Mouse (Mus musculus) induced T-regulatory cell, adult 2 months (primary cell): ENCODE results near the gene Pcare.

ENCODE experiments used
- DNase-seq: peaks from one replicate; pipeline ENCODE4 v3.0.0-alpha.2; 2012; ENCODE audit warnings: low read depth

Pcare gene

DNA sequence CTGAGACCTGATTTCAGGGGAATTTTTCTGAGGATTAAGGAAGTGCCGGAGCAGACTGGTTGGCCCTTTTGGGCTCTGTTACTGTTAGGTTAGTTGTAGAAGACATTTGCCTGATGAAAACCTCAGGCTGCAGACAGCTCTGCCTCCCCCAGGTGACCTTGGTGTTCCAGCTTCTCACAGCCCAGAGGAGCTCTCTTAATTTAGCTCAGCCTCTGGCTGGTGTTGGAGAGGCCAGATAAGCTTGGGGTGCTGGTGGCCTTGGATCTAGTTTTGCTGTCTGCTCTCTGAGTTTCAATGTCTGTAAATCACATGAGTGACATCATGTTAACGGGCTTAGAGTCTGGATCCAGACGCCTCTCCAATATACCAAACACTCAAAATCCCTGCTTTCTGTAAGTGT, 31.7 kb downstream of the Pcare start:
- DNase-seq: no peak

DNA sequence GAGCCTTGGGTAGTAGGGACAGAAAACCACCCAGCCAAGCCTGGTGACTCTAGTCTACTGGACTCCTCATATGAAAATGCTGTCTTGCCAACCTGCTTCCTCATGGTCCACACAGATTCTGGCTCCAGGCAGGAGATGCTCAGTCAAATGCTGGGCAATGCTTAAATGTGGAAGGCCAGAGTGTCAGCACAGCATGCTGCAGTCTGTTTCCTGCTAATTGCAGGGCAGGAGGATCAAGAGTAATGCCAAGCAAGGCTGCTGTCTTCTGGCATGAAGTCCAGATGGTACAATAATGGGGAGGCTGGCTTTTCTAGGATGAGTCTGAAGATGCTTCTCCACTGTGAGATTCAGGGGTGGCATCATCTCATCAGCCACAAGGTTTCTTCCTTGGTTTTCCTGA, 32.3 kb downstream of the Pcare start:
- DNase-seq: no peak

DNA sequence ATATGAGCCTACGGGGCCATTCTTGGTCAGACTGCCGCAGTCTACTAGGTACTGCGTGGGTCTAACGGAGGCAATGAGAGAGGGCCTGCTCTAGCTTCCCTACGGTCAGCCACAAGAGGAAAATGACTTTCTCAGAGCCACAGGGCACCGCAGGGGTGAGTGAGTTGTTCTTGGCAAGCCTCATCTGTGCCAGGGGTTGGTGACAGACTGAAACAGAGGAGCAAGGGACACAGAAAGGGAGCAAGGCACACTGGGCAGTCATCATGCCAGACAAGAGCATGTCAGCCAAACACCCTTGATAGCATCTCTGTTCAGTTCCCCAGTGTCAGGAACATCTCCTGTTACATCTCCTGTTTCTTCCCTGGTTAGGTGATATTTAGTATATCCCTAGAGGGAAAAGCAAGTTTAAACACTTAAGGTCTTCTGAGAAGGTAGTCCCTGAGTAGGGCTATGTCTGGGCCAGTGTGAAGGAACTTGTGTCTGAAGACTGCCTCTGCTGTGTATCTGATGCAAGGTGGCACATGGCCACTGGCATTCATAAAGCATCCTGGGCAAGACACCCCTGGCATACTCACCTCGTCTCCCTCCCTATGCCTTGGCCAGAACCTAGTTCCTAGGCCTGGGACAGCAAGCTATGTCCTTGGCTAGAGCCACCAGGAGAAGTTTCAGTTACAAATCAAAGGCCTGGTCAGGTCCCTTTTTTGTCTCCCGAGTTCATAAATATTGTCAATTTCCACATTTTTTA, 34.6 kb downstream of the Pcare start:
- no peak for DNase-seq

DNA sequence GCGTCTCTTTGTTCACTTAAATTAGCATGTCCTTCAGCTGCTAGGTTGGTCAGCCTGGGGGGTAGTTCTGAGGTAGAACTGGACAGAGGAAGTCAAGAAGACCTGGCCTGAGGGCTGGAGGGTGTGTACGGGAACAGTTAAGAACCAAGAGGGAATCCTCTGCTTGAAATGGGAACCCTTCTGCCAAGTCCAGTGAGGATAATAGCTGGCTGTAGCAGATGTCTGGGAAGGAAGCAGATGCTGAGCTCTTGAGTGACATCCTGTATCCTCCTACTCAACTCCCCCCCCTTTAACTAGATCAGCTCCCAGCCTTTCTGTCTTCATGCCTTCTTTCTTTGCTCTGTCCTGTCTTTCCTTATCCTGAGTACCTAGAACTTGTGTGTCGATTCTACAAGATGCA, 37.7 kb downstream of the Pcare start:
- DNase-seq: no peak

DNA sequence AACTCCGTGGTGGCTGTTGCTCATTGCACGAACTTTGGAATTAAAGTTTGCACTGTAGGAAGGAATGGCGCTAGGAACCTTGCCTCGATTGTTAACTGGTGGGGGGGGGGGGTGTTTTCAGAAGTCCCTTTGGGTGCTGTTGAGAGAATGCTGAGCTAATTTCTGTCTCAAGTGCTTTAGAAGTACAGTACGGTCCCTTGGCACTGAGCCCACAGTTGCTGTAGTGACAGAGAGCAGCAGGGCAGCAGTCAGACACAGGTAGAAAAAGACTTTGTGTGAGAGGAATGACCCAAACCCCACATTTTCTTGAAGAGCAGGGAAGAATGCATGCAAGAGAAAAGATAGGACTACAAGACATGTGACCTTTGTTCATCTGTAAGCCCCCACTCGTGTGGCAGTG, 40.4 kb downstream of the Pcare start:
- DNase-seq: no peak

DNA sequence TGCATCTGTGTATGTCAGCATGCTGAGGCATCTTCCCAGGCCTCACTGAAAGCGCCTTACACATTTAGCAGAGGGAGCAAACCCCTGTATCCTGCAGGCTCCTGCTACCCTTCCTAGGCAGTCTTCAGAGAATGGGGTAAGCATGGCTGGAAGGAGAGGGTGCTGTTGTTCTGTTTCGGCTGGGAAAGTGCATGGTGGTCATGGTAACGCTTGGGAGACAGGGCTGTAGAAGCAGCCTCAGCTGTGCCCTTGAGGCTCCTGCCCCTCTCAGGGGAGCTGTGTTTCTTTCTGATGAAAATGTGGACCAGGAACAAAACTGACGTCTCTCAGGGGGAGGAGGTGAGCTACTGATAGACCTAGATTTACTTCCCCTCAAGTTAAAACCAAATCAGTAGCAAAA, 45.0 kb downstream of the Pcare start:
- DNase-seq: no peak

DNA sequence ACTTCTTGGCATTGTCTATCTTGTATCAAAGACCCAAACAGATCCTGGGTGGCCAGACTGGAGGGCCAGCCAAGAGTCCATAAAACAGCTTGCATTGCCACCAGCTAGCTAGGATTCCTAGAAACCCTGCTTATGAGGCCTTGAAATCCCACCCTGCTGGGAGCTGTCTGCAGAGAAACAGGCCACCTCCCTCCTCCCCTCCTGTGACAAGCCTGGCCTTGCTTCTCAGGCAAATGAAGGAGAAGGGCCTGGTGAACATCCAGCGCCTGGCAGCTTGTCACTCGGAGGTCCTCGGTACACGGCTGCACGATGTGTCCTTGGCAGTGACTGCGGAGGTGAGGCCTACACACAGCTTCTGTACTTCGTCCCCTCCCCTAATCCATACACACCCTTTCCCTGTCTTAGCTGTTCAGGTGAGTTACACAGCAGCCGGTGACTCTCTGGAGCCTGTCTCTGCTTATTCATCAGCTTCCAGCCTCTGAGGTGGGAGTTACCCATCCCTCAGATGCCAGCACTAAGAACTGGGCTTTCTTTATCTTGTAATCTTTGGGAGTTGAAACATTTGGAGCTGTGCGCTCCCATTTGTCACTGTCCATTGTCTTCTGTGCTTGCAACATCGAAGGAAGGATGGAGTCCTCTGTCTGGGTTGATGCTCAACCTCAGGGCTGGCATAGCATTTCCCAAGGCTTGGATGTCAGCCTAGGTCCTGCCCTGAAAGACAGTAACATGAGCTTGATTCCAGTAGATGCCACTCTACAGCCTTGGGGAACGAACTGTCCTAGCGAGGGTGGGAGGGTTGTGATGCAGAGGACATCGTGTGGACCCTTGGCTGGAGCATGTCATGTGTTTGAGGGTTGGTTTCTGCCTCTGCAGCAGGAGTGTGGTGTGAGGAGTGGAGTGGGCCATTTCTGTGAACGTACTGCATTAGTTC, 46.9 kb downstream of the Pcare start:
- no peak for DNase-seq

DNA sequence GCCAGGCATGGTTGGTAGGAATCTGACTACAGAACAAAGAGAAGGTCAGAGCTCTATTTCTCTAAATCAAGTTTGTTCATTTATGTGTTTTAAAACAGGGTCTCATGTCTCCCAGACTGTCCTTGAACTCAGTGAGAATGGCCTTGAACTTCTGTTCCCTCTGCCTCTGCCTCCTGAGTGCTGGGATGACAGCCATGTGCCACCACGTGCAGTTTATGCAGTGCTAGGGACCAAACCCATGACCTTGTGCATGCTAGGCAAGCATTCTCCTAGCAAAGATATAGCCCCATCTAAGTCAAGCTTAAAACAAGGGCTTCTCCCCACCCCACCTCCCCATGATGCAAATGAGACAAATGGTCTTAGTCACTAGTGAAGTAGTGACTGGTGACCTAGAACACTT, 47.6 kb downstream of the Pcare start:
- no peak for DNase-seq

DNA sequence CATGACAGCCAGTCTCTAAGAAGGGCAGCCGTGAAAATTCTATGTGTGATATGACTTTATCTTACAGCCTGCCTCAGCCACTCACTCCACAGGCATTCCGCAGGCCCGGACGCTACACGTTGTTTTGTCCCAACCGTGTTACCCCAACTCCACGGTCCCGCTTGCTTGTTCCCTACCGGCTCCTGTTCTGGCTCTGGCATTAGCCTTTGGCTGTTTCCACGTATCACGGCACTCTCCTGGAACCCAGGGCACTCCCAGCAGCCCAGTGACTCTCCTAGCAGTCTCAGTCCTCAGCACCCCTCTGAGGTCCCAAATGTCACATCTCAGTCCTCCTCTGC, 54.1 kb downstream of the Pcare start:
- no peak for DNase-seq

DNA sequence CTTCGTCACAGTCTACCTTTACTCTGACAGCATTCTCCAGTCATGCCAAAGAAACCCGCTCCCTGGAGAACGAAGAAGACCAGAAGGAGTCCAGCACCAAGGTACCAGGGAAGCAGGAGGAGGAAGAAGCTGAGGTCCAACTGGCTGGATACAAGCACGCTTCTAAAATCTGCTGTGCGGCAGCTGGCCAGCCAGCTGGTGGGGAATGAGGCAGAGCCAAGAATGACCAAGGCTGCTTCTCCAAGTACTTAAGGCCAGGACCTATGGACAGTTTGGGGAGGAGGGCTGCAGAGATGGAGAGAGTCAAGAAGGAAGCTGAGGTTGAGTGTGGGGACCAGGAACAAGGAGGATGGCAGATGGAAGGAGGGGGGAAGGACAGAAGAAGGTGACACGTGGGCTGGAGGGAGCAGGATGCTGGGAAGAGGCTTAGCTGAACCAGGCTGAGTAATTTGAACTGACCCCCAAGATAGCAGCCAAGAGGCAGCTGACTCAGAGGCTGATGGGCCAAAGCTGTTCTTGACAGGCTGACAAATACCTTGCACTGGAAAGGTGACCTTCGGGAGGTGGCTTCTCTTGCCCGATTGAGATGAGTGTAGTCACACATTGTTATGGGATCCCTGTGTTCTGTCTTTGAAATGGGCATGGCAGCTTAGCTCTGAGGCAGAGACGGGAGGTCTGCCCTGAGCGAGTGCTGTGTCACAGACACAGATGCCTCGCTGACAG, 54.6 kb downstream of the Pcare start:
- no peak for DNase-seq

DNA sequence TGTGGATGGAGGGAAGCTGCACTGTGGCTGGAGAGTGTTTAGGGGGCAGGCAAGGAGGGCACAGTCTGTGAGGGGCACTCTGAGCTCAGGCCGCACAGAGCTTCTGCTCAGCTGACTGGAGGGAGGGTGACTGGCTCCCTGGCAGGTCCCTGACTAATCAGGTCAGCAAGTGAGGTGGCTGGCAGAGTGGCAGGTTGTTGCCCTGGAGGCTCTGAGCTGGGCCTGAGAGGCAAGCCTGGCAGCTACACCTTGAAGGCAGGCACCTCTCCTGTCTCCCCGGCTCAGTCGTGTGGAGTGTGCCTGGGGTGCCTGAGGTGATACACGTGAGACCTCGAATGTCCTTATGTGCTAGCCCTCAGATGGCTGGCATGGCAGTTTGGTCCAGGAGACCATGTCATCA, 56.3 kb downstream of the Pcare start:
- DNase-seq: no peak

DNA sequence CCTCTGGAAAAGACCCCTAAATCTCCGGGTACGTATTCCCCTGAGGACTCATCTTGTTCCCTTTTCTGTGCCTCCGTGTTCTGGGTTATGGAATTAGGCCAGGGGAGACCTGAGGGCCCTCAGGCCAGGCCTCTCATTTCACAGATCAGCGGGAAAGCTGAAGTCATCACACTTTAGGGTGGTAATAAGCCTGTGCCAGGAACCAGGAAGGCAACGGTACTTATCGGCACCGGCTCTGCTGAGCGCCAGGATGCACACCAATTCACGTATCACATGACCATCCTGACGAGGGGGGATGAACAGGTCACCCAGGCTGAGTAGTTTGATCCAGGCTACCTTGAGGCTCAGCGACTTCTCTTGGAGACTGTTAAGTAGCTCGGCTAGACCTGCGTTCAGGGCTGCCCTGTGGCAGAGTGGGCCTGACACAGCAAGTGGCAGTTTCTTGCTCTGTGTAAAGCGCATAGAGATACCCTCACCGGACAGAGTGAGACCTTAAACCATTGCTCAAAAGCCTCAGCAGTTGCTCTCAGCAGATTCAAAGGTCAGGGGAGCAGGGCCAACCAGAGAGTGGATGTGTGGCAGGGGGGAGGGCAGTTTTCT, 56.9 kb downstream of the Pcare start:
- DNase-seq: no peak

DNA sequence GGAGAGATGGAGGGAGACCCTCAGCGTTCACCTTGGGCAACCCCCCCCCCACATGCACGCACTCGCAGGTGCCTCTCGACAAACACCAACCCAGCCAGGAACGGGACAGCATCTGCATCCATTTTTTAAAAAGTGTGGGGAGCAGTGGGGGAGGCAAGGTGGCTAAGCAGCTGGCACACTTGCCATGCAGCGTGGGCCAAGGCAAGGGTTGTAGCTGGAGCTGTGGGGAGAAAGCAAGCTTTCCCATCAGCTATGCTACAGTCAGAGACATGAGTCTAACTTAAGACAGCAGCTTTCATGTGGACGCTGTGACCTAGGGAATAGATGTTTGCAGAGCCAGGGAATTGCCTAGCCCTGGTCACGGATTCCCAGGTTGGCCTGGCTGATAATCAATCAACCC, 57.5 kb downstream of the Pcare start:
- DNase-seq: no peak

DNA sequence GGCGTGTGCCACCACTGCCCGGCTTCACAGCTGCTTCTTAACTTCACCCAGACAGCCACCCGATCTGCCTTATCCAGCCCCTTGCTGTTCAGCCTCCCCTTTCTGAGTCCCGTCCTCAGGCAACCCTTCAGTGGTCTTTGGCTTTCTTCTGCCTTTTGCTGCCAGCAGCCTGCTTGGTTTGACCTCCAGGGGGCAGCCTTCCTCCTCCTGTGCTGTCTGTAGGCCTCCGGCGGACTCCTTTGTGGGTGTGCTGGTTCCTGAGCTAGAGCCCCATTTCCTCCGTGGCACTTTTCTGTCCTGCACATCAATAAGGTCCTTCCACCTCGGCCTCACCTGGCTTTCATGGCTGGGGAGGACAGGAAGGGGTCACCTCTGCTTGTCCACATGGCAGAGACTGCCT, 58.9 kb downstream of the Pcare start:
- peak; percentile 33 for DNase-seq
